Mouse (Mus musculus): ENCODE measurements around the gene Pde4c.

- no peak for TF ChIP-seq POLR2A (IDR thresholded peaks at IDR 0.05; ENCODE audit: low read depth, low read length)
- no peak for TF ChIP-seq CTCF (IDR thresholded peaks at IDR 0.05; ENCODE audit: extremely low read depth, insufficient read length, insufficient replicate concordance, low read depth, low read length)
These were observed 39.2 kb upstream of the Pde4c start for GRCm38 (mm10) chr8:70684291-70684690.
